Mouse (Mus musculus) cerebellum, adult 9-10 months (tissue): ENCODE data around the gene Vps45.

Experiments
- DNase-seq: peaks from one replicate; pipeline ENCODE4 v3.0.0; 2022

Gene Vps45

DNA sequence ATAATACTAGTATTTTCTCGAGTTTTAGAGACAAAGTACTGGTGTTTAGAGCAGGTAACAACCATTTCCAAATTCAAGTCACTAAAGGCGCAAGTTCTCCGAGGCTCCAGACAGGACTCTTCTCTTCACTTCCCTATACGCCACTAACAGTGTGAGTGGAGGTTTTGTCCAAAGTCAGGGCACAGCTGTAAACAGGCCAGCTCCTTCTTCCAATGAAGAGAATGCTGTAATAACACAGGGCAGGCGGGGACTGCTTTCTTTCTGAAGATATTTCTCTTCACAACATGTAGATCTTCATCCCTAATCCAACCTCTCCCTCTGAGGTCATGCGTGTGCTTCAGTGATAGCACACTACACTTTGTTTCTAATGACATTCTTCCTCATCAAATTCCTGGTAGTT is 21.5 kb downstream of the Vps45 start:
- no peak for DNase-seq

DNA sequence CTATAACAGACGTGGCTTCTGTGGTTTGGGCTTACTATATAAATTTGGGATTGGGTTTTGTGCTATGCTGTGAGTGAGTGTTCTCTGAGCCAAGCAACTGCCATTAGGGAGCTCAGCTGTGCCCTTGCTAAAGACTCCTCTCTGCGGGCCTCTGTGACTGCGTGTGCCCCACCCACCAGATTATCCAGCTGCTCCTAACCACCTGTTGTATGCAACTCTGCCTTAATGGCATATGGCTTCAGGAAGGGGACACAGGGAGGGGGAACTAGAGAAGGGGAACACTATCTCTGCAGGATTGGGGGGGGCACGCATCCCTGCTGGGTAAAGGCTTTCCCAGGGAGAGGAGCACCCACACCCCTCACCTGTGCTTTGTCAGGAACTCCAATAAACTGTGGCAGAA is 25.2 kb downstream of the Vps45 start:
- no peak for DNase-seq

DNA sequence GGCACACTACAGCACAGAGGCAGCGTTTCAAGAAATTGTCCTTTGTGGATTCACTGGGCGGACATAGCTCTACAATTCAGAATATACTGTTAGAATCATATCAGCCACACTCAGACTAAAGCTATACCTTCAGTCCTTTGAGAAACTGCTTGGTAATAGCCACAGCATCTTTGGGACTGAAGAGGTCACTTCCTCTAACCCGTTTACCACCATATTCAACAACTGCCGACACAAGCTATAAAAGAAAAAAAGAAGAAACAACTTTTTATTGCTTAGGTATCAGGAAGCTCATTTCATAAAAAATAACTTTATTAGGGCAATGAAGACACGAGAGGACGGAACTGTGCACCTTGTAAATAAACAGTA is 25.6 kb downstream of the Vps45 start:
- DNase-seq, result no peak

DNA sequence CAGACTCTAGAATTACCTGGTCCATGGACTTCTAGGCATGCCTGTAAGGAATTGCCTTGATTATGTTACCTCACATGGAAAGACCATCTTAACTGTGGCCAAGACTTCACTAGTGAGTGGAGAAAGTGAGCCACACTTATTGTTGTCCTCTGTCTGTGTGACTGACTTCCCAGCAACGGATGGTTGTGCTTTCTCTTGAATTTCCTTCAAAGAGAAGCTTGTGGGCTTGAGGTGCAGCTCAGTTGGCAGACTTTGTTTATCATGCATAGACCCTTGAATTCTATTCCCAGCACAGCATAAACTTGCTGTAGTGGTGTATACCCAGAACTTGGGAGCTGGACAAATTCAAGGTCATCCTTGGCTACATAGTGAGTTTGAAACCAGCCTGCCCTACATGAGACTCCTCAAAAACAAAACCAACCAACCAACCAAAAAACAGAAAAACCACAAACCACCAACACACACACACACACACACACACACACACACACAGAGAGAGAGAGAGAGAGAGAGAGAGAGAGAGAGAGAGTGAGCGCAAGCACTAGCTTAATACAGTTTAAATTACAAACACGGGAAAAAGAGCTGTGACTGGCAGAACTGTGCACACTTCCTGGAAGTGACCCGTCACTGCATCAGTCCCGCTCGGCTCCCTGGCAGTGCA is 26.1 kb downstream of the Vps45 start:
- DNase-seq, result no peak

DNA sequence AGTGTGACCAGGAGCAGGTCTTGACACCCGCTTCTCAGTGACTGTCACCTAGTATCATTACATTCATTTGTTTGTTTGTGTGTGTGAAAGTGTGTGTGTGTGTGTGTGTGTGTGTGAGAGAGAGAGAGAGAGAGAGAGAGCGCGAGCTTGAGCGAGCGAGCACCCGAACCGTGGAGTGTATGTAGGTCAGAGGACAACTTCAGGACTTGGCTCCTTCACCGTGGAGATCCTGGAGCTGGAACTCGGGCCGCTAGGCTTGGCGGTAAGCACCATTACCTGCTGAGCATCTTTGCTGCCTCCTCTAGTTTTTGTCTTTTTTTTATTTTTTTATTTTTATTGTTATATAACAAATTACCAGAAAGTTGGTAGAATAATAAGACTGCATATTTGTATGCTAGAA is 28.5 kb downstream of the Vps45 start:
- peak; percentile 89 for DNase-seq

DNA sequence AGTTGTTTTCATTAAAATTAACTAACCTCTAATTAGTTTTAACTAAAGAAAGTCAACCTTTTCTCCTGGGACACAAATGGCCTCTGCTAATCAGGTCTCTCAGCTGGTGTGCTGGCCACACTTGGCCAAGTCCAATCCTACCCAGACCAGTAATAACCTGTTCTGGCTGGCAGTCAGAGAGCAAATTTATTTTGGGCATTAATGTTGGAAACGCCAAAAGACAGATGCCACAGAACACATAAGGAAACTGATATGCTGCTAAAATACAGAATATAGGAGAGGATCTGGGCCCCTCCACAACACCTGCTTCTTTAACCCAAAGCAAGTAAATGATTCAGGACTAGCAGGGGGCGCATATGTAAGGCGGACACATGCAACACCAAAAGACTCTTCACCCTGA is 28.9 kb downstream of the Vps45 start:
- DNase-seq, result peak; percentile 92

DNA sequence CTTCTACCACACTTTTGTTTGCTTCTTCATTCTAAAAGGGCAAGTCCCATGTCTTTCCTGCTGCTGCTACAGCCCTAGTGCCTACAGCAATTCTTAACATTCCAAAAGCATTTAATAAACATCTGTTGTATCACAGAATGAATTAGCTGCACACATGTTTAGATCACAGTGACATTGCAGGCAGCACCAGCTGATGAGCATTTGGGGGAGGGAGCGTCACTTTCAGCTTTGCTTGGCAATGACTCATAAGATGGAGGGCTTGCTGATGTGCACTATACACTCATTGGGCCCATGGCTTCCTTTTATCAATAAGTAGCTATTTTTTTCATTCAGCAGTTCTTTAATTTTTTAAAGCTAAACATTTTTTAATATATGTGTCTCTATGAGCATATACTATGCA is 30.4 kb downstream of the Vps45 start:
- DNase-seq, result no peak

DNA sequence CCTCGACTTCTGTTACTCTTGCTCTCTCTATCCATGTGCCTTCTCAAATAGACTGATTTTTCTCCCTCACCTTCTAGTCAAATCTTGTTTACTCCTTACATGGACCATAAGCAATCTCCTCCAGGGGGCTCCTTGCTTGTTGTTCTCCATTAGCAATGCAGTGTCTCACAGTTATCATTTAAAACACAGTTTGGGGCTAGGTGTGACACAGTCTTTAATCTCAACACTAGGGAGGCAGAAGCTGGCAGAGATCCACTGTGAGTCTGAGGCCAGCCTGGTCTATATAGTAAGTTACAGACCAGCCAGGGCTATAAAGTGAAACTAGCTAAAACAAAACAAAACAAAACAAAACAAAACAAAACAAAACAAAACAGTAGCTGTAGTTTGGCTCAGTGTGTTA is 31.1 kb downstream of the Vps45 start:
- DNase-seq, result peak; percentile 45

DNA sequence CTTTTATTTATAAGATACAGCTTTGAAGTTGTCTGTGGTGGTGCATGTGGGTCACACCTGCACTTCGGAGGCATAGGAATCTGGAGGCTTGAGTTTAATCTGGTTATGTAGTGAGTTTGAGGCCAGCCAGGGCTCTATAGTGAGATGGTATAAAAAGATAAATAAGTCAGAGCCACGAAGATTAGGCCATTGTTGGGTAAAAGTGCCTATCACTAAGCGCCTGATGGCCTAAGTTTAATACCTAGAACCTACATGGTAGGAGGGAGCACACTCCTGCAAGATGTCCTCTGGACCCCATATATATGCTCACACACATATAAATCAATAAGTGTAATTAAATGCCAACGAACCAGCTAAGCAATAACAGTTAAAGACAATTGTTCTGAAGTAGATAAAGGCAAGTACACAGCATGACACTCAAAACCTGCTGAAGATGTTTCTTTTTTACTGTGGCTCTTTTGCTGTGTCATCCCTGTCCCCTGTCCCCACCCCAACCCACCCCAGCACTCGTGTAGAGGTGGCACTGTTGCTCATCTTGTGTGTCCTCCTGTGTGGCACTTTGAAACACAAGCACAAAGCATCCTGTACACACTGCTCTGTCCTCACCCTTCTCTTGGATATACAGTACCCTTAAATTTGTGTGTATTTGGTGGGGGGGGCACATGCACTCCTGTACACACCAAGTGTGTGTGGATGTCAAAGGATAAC is 36.7 kb downstream of the Vps45 start:
- no peak for DNase-seq

DNA sequence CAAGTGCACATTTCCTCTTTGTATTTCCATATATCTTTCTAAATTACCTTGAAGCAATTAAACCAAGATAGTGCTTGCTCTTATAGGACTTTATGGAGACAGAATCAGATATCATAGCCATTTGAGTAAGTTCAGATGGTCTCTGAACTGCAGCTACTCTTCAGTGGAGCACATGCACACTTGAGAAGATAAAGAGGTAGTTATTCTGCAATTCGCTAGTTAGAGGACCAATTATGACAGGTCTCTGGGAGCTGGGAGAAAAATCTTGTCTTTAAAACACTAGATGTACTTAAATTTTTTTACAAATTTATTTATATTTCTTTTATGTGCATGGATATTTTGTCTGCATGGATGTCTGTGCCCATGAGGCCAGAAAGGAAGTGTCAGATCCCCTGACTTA is 37.5 kb downstream of the Vps45 start:
- DNase-seq, result no peak

DNA sequence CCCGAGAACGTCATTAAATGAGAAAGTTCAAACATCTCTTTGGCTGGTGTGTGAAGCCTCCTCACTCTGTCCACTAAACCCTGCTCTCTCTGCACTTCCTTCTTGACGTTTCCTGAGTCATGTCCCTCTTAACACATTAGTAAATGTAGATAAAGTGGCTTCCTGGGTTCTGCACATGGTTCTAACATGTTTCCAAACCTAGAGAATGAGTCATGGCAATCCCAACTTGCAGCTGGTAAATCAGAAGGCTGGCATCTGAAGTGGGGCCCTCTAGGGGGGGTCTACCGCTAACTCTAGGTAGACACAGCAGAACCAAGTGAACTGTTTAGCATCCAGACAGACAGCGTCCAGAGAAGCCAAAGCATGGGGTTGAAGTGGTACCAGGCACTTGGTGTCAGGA is 40.8 kb downstream of the Vps45 start:
- no peak for DNase-seq

DNA sequence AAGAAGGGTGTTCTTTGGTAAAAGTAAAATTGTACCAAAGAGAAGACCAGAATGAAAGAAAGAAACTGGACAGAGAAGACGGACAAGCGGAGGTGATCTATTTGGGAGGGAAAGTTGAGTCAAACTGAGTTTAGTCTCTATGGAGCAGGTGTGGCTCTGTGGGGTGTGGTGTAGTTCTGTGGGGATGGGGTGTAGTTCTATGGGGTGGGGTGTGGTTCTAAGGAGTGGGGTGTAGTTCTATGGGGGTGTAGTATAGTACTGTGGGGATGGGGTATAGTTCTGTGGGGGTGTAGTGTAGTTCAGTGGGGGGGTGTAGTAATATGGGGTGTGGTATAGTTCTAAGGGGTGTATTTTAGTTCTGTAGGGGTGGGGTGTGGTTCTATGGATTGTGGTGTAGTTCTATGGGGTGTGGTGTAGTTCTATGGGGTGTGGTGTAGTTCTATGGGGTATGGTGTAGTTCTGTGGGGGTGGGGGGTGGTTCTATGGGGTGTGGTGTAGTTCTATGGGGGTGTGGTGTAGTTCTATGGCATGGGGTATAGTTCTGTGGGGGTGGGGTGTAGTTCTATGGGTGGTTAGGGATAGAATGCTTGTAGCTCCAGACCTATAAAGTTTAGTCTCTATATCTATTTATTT is 41.9 kb downstream of the Vps45 start:
- DNase-seq, result no peak

DNA sequence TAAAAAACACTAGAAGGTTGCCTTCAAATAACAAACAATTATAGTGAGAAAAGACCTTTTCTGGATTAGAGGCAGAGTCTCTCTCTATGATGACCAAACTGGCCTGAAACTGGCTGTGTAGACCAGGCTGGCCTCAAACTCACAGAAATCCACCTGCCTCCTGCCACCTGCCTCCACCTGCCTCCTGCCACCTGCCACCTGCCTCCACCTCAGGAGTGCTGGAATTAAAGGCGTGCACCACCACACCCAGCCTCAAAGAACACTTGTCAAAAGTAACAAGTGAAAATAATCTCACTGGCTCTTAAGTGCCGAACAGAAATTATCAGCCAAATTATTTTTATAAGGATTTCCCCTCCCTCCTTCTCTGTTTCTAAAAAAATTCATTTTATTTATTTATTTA is 42.6 kb downstream of the Vps45 start:
- no peak for DNase-seq

DNA sequence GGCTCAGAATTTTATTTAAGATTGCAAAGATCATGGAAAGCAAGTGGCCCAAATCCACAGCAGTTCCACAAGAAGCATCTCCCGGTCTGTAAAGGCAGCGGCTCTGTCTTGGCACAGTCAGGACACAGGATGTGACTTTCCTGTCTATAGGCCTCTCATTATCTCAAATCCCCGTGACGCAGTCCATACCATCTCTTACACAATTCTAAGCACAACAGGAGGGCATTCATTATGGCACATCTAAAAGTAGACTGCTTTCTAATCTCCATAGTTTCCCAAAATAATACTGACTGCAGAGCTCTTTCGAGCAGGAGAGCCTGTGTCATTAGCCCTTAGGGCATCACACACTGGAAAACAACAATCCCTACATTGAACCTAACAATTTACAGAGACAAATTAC is 45.5 kb downstream of the Vps45 start:
- no peak for DNase-seq

DNA sequence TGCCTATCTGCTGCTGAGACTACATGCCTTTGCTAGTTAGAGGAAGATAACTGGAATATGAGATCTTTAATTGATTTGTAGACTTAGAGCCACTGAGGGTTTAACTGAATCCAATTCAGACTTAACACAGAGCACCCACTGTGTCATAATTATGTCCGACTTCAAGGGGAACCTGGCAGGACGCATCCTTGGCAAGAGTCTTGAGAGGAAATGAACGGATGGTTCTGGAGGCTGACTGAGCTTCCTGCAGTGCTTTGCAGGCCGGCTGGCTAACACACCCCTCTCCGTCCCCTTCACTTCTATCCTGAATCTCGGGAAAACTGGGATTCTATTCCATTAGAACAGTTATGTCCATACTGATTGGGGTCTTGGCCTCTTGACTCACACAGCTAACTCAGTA is 49.8 kb downstream of the Vps45 start:
- peak; percentile 70 for DNase-seq

DNA sequence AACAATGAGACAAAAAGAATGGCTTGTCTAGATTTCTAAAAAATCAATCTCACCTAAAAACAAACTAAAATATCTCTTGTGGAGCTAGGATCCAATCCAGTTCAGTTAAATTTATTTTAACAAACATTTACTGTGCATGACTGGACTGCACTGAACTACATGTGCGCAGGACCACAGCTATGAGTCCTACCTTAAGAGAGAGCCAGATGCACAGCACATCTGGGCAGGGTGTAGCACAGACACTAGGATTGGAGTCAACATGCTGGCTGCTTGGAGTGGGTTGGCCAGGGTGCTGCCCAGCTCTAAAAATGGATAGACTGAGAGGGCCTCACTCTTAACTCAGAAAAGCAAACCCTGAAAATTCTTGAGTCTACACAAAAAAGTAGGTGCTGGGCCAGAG is 56.7 kb downstream of the Vps45 start:
- no peak for DNase-seq

DNA sequence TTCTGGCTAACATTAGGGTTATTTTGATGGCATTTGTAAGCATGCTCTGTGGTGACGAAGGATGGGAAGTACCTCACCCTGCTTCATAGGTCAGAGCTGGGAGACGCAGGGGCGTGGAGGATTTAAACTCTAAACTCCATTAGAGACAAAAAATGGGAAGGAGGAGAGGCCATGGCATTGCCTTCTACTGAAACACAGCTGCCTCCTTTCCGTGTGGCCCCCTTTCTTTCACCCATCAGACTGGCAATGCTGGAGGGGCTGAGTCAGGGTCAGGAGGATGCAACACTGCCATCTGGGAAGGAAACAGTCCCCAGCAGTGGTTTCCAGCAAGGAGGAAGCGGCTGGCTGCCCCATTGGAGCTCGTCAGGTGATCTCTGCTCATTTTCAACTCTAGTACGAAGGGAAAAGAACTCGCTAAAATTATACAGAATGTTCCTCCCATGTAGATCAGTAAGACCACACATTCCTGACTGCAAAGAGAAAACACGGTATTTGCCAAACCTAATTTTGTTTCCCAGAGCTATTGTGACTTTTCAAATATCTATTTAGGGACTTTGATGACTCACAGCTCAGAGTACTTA is 57.3 kb downstream of the Vps45 start:
- DNase-seq, result peak; percentile 54

DNA sequence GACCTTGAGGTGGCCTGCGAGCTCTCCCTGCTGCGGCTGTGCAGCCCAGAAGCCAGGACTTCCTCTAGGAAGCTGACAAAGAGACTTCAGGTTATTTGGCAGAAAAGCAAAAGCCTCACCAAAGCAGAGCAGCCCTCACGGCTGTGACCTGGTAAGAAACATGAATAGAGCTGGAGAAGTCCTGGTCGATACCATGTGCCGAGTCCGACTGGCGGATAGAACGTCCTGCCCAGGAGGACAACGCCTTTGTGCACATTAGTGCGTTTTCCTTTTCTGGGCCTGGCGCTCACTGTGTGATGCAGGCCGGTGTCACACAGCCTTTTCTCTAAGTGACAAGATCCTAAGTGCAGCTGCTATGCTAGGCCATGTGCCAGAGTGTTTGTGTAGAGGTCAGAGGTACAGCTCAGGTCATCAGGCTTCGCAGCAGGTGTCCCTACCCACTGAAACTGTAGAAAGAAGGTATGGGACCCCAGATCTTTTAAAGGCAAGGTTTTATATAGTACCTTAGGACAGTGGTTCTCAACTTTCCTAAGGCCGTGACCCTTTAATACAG is 58.1 kb downstream of the Vps45 start:
- no peak for DNase-seq

DNA sequence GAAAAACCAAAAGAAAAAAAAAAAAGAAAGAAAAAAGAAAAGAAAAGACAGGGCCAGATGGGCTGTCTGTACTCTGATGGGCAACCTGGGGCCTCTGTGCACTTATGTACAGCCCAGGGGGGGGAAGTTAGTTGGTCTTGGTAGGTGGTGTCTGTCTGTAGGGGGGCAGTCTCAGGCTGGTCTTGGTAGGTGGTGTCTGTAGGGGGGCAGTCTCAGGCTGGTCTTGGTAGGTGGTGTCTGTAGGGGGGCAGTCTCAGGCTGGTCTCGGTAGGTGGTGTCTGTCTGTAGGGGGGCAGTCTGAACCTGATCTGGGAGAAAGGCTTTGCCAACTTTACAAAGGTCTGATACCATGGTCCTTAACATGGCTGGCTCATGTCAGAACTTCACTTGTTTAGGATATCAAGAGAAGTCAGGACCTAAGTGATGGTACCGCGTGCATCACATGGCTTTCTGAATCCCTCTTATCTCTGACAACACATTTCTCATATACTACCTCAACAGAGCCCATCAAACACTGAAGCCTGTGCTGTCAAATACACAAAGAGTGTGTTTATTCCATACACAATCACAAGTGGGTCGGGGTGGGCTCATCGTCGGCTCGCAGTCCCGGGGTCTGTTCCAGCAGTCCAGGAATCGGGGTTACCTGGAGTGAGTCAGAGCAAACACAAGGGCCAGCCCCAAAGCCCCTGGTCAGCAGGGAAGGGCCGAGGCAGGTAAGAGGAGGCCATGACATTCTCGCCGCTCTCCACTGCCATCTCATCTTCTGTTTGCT is 58.8 kb downstream of the Vps45 start:
- no peak for DNase-seq

DNA sequence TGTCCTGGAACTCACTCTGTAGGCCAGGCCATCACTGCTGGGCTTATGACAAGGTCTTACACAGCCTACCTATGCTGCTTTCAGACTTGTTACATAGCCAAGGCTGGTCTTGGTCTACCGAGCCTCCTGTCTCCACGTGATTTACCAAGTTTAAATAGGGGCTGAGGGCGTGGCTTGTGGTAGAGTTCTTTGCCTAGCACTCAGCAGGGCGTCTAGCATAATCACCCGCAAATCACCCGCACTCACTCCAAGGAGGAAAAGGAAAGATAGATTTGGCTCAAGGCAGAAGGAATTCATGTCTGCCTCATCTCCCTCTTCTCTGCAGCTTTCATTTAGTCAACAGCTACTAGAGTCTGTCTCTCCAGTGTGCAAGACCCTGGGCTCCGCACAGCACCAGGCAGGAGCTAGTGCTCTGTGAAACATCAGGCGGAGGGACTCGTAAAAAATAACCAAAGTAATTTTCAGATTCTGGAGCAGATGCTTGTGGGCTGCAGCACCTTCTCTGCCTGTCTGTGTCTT is 61.0 kb downstream of the Vps45 start:
- DNase-seq, result peak; percentile 75

DNA sequence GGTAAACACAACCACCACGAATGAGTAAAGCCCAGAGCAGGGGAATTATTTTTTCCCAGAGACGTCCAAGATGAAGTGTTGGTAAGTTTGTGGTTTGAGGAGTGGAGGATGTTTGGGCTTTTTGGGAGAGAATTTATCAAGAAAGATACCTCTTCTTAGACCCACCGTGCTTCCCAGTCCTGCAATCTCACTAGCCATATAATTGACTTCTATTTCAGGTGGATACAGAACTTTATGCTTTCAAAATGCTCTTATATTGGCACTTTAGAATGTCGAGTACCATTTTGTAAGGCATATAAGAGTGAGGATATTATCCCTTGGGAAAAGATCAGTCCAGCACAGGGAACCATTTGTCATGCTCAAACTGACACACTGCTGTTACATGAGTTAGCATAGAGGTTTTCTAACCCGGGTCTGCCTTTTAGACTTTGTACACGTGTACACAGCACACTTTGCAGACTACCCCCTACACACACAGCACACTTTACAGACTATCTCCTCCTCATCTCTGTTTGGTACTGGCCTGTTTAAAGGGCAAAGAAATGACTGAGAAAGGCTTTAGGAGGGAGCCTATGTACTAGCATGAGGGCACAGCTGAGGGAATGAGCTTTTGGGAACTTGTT is 61.7 kb downstream of the Vps45 start:
- DNase-seq, result no peak

DNA sequence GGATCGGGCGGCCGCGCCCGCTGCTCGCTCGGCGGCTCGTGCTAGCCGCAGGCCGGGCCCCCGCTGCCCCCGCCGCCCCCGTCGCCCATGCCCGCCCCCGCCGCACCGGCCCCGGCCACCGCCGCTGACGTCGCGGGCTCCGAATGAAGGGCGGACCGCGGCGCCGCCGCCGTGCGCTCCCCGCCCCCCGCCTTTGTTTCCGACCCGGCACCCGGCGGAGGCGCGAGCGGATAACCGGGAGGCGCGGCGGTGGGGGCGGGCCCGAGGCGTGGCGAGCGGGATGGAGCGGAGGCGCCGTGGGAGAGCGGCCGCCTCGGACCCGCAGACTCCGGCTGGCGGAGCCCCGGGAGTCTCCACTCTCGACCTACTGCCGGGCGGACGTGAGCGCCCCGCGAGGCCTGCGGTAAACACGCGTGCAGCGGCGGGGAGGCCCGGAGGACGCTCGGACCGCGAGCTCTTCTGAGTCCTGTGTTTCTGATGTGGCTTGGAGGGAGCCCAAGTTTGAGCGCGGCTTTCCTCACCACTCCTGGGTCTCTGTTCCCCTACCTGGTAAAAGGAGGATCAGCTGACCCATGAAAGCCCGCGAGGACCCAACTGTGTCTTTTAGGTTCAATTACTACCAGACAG is 62.4 kb downstream of the Vps45 start, which contains the start of gene Plekho1:
TSS of gene Plekho1 (minus strand) at position 200 of the 627 bp plus-strand sequence.
- DNase-seq, result peak; percentile 71
